Mouse (Mus musculus) gastrocnemius, postnatal 10 days (tissue): Measurements from ENCODE around the gene Vmn2r89. TPM values are rescaled to one million over a fixed set of nuclear protein-coding genes. Genes with fewer than 3 reads are reported as not detected.
"Not testable (repeated sequence)": the region's sequence is repeated elsewhere in the genome, so short reads cannot be mapped to it uniquely, and the experiment has no call there.

Experiments used
- DNase-seq: peaks from one replicate; pipeline ENCODE4 v3.0.0; 2021; ENCODE audit warnings: mixed read lengths
- long read RNA-seq, 2 experiments: library from polyadenylated mRNA; stranded (forward); transcript quantifications; one replicate each; pipeline ENCODE4 v2.0.0; 2021
- total RNA-seq, 2 experiments: library from RNA; stranded (reverse); gene quantifications; 2 replicates each; pipeline ENCODE4 v1.2.3; 2021

The Vmn2r89 gene
- not detected for total RNA-seq
- long read RNA-seq, experiment 1 = 0 reads
- long read RNA-seq, experiment 2 = 0 reads

DNA sequence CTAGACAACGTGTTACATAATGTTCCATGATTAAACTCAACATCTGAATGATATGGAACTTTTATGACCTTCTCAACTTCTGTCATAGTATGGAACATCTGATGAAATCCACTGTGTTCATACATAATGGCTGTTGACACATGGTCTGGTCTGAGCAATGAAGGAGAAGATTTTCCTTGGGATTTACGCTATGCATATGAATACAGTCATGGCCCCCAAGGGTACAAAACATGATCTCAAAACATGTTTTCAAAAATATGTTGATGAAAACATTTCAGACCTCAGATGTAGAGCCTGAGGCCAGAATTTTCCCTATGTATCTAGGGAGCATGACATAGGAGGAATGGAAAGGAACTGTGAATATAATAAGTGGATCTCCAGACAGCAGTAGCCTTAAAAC, at the start of gene Vmn2r89:
Gene Vmn2r89, plus strand, starts transcription at position 301 of the 400 bp plus-strand sequence.
- DNase-seq = not testable (repeated sequence)

- no peak for DNase-seq
Measured at GRCm38 (mm10) chr14:51410520-51410919, 41.1 kb upstream of the Vmn2r89 start, which contains the start of gene Vmn2r88. TSS of gene Vmn2r88 (plus strand) at chr14:51410820.

- DNase-seq = no peak
Measured at GRCm38 (mm10) chr14:51423885-51424284, 27.8 kb upstream of the Vmn2r89 start.

- not testable (repeated sequence) for DNase-seq
Measured at GRCm38 (mm10) chr14:51430138-51430537, 21.5 kb upstream of the Vmn2r89 start.

- DNase-seq = no peak
Measured at GRCm38 (mm10) chr14:51434546-51434945, 17.1 kb upstream of the Vmn2r89 start.

GRCm38 (mm10) chr14:51435020-51435419, 16.6 kb upstream of the Vmn2r89 start:
- DNase-seq = no peak

- DNase-seq = no peak
Measured at GRCm38 (mm10) chr14:51438955-51439354, 12.7 kb upstream of the Vmn2r89 start.

- DNase-seq = not testable (repeated sequence)
Measured at GRCm38 (mm10) chr14:51480278-51480677, 28.6 kb downstream of the Vmn2r89 start.

DNA sequence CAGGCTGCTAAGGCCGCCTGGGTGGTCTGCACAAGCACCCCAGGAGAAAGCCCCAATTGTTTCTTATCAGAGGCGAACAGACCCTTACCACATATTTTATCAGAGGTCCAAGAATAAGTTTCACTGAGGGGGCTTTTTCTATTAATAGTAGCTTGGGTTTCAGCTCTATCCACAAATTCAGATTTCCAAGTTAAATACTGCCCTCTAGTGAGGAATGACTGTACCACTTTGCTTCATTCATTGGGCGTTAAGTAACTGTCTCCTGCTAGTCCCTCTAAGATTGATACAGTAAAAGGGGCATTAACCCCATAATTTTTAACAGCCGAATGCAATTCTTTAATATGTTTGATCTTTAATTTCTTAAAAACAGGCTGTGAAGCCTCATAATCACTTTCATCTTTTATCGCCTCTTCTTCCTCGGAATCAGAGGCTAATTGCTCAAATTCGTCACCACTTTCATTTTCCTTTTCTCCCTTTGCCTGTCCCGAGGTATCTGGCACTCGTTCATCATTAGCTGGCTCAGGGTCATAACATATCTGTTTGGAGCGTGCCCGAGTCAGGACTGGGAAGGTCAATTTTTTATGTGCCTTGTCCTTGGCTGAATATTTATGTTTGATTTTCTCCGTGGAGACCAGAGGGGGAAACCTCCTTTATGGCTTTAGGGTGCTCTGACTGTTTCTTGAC, 29.8 kb downstream of the Vmn2r89 start:
- DNase-seq = not testable (repeated sequence)

DNA sequence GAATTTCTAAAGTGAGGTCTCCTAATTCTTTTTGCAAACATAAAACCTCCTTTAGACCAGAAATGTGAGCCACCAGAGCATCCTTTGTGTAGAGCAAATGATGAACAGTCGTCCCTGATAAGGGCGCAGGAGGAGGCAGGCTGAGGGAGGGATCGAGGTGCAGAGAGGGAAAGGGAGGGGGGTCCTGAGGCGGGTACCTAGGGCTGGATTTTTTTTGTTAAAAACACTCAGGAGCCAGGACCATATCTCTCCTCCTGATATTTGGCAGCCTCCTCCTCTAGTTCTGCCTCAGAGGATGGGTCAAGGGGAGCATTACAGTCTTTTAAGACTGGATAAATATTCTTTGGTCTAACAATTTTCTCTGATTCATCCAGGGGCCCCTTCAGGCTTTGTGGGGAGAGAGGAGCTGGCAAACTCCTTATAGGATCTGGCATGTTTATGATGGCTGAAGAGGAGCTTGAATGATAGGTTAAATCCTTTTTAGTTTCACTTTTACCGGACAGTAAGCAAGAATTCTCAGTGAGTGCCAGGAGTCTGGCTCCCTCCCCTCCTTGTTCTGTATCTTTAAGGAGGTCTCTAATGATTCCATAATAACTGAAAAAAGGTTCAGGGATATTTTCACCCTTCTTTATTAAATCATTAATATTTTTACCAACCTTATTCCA, 30.5 kb downstream of the Vmn2r89 start:
- no peak for DNase-seq

DNA sequence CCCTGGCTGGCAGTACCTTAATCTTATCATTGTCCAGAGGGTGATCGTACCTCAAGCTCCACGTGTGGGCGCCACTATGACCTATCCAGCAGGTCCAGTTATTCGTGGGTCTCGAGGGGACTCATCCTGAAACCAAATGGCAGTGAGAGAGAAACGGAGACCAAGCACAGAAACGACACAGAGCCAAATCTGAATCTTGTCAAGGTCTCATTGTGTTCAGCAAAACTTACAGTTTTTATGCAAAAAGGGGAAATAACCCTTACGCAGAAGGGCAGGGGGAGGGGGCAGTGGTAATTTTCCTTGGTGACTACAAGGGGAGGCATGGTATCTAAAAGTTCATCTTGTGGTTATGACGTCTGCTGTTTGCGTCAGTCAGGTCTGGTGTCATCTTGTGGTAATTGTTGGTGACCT, 31.3 kb downstream of the Vmn2r89 start:
- DNase-seq = not testable (repeated sequence)

- DNase-seq = no peak
Measured at GRCm38 (mm10) chr14:51483671-51484070, 32.0 kb downstream of the Vmn2r89 start.

DNA sequence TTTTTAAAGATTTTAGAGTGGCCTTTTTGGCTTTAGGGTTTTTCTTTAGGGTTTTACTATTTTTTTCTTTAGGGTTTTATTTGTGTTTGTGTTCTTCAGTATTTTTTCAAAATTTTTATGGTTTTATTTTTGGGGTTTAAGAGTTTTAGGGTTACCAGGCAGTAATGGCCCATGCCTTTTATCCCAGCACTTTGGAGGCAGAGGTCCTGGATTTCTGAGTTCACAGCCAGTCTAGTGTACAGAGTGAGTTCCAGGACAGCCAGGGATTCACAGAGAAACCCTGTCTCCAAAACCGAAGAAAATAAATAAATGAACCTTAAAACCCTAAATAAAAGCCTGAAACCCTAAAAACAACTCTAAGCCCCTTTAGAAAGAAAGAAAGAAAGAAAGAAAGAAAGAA, 34.5 kb downstream of the Vmn2r89 start:
- no peak for DNase-seq

- no peak for DNase-seq
Measured at GRCm38 (mm10) chr14:51495781-51496180, 44.1 kb downstream of the Vmn2r89 start.

- DNase-seq = no peak
Measured at GRCm38 (mm10) chr14:51496955-51497354, 45.3 kb downstream of the Vmn2r89 start.

- no peak for DNase-seq
Measured at GRCm38 (mm10) chr14:51497958-51498357, 46.3 kb downstream of the Vmn2r89 start.

DNA sequence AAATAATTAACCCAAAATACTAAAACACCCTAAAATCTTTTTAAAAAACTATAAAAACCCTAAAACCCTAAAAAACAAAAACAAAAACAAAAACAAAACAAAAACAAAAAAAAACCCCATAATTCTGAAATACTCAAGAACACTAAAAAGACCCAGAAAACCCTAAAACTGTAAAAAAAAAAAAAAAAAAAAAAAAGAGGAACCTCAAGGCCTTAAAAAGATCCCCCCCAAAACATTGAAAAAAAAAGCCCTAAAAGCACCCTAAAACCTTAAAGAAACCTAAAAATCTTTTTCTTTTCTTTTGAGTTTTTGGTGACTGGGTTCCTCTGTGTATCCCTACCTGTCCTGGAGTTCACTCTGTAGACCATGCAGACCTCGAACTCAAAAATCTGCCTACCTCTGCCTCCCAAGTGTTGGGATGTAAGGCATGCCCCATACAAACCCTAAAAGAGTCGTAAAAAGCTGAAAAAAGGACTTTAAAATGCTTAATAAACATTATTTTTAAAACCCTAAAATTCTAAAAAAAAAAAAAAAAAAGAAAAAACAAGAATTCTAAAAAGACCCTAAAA, 48.1 kb downstream of the Vmn2r89 start:
- no peak for DNase-seq

- no peak for DNase-seq
Measured at GRCm38 (mm10) chr14:51500461-51500860, 48.8 kb downstream of the Vmn2r89 start.

DNA sequence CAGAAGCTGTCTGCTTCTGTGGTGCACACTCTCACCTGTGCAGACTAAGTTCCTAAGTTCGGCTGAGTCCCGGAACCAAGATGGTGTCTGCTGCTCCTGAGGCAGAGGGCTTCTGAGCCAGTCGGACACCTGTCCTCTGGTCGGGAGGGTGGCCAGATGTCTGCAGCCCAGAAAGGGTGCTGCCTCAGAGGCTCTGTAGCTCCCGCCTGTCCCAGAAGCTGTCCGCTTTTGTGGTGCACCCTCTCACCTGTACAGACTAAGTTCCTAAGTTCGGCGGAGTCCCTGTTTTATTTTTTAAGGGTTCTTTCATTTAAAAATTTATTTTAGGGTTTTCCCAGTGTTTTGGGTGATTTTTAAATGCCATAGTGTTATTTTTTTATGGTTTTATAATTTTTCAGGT, 55.8 kb downstream of the Vmn2r89 start:
- DNase-seq = no peak
